Mouse (Mus musculus) lung, embryonic 16.5 days (tissue): ENCODE results near the gene Cep55. TPM values are rescaled to one million over a fixed set of nuclear protein-coding genes. Genes with fewer than 3 reads are reported as not detected.

Experiments used
- ATAC-seq: fragments of 200-750 bp; cut with Nextera tagmentation; 2 replicates; pipeline ENCODE4 v1.8.0; 2017; ENCODE audit warnings: low read depth, mild to moderate bottlenecking, moderate library complexity
- H3K27ac ChIP-seq: fragments of 300-500 bp; sonication (generic); 2 replicates; pipeline ENCODE4 v1.5.1; 2014; ENCODE audit warnings: mild to moderate bottlenecking, control low read depth, low read length
- H3K27me3 ChIP-seq: fragments of 300-500 bp; sonication (generic); 2 replicates; pipeline ENCODE4 v1.6.1; 2014; ENCODE audit warnings: low read depth, low read length, mixed read lengths; ENCODE audit not compliant: control insufficient read depth, insufficient read depth
- H3K36me3 ChIP-seq: fragments of 300-500 bp; sonication (generic); 2 replicates; pipeline ENCODE4 v1.6.1; 2014; ENCODE audit warnings: low read length; ENCODE audit not compliant: control insufficient read depth, insufficient read depth
- H3K4me1 ChIP-seq: fragments of 300-500 bp; sonication (generic); replicated peaks from 2 replicates; pipeline ENCODE4 v1.6.1; 2014; ENCODE audit warnings: low read length, mixed read lengths; ENCODE audit not compliant: control insufficient read depth, insufficient read depth
- H3K4me2 ChIP-seq: fragments of 300-500 bp; sonication (generic); 2 replicates; pipeline ENCODE4 v1.6.1; 2014; ENCODE audit warnings: low read depth, low read length, control low read depth
- H3K4me3 ChIP-seq: fragments of 300-500 bp; sonication (generic); 2 replicates; pipeline ENCODE4 v1.5.1; 2014; ENCODE audit warnings: mild to moderate bottlenecking, low read length, control low read depth
- H3K9ac ChIP-seq: fragments of 300-500 bp; sonication (generic); 2 replicates; pipeline ENCODE4 v1.6.1; 2014; ENCODE audit warnings: low read length, control low read depth
- H3K9me3 ChIP-seq: fragments of 300-500 bp; sonication (generic); 2 replicates; pipeline ENCODE4 v1.6.1; 2016; ENCODE audit warnings: low read length; ENCODE audit not compliant: control insufficient read depth
- WGBS: fragments of 180-500 bp; shearing (Covaris S2); extraction: QIAGEN DNeasy Blood & Tissue Kit; methylation state at CpG from one replicate; pipeline ENCODE4 v1.1.7; 2014; 5-methylcytosine and 5-hydroxymethylcytosine counted together
- polyA plus RNA-seq: library from polyadenylated mRNA; unstranded; fragments of >200 nt; fragmentation: Nextera tagmentation; extraction: Ambion mirVana; gene quantifications from 2 replicates; pipeline ENCODE4 v1.2.1, GENCODE M21; 2015

The Cep55 gene
- polyA plus RNA-seq, 1 experiment from 2014 or later = 46.8 TPM

DNA sequence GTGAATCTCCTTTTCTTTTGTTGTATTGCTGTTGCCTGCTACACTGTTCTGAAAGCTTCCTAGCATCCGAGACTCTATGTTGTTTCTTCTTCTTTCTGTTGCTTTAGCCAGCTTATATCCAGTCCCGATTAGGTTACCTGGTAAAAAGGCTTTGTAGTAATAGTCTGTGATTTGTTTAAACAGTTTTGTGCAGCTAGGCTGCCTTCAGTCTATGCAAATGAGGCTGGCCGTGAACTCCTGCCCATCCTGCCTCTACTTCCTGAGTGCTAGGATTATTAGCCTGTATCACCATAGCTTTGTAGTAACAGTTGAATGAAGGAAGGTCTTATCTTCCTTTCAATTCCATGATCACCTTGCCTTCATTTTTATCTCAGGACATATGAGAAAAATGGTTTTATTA, 1.5 kb downstream of the Cep55 start:
- Histone ChIP-seq H3K4me1 (peaks cover 16% of the 10 kb centered on the region), H3K9me3 (no peaks in the 10 kb centered on the region), H3K4me2 (peak overlapping the region; percentile 60), H3K4me3 (peak overlapping the region; percentile 67), H3K9ac (peak overlapping the region; percentile 39; the same call in 1 of the 2 replicates), H3K36me3 (peaks cover 24% of the 10 kb centered on the region), H3K27ac (no peak overlapping the region), H3K27me3 (no peaks in the 10 kb centered on the region)
- no peak for ATAC-seq
- 43% methylated on average over 3 of the region's 3 CpGs for WGBS

DNA sequence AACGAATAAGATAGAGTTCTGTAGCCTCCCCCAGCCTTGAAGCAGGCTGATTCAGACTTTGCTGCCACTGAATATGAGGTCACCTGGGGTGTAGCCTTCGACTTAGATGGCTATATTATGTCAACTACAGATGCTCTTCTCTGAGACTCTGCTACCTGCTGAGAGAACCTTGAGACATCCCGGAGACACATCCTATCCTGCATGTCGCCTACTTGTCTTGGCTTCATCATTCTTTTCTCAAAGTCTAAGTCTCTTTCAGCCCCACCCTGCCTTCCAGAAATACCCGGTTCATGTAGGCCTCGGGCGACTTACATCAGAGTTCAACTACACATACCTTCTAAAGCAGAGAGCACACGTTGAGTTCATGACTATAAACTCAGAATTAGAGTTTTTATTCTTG, 2.1 kb downstream of the Cep55 start:
- no peak for ATAC-seq
- H3K9ac ChIP-seq = no peak overlapping the region
- no peak overlapping the region for H3K4me2 ChIP-seq
- no peak overlapping the region for H3K4me3 ChIP-seq
- no peaks in the 10 kb centered on the region for H3K9me3 ChIP-seq
- peaks cover 25% of the 10 kb centered on the region for H3K36me3 ChIP-seq
- no peak overlapping the region for H3K27ac ChIP-seq
- peaks cover 16% of the 10 kb centered on the region for H3K4me1 ChIP-seq
- 85% methylated on average over 8 of the region's 8 CpGs for WGBS
- H3K27me3 ChIP-seq = no peaks in the 10 kb centered on the region

DNA sequence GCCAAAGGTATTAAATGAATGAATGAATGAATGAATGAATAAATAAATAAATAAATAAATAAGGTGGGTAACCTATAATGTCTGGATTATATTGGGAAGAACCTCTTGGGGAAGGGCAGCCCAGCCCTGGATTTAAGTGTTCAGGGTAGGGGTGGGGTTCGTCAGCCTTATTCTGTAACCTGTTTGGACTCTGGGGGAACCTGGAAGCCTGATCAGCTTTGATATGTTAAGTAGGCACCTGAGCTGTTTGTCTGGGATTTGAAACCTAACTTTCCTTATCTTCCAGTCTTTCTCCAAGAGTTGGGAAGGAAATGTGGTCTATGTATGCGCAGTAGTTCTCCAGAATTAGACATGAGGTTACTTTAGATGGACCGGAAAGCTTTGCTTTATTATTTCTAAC, 8.4 kb downstream of the Cep55 start:
- Histone ChIP-seq H3K36me3 (peaks cover 30% of the 10 kb centered on the region), H3K27me3 (no peaks in the 10 kb centered on the region), H3K27ac (no peak overlapping the region), H3K4me1 (no peaks in the 10 kb centered on the region), H3K4me2 (no peak overlapping the region), H3K4me3 (no peak overlapping the region), H3K9me3 (no peaks in the 10 kb centered on the region), H3K9ac (no peak overlapping the region)
- WGBS = 85% methylated on average over 3 of the region's 3 CpGs
- ATAC-seq = no peak

DNA sequence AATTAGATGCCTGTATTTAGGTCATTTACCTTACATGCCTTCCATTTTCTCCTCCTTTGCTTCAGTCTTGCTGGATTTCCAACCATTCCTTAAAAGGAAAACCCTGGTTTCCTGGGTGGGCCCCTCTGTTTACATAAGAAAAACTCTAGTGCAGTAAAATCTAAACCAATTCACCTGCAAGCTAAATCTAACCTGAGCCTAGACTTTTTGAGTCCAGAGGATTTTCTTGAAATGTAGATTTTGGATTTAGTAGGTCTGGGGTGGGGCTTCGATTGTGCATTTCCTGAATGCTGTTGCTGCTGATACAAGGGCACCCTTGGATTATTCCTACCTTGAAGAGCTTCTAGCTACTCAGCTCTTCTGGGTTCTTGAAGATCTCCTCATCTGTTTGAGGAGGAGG, 9.2 kb downstream of the Cep55 start:
- Histone ChIP-seq H3K27ac (no peak overlapping the region), H3K36me3 (peaks cover 31% of the 10 kb centered on the region), H3K4me1 (no peaks in the 10 kb centered on the region), H3K27me3 (no peaks in the 10 kb centered on the region), H3K4me3 (no peak overlapping the region), H3K9me3 (no peaks in the 10 kb centered on the region), H3K4me2 (no peak overlapping the region), H3K9ac (no peak overlapping the region)
- 84% methylated on average over 1 of the region's 1 CpGs for WGBS
- ATAC-seq = no peak

DNA sequence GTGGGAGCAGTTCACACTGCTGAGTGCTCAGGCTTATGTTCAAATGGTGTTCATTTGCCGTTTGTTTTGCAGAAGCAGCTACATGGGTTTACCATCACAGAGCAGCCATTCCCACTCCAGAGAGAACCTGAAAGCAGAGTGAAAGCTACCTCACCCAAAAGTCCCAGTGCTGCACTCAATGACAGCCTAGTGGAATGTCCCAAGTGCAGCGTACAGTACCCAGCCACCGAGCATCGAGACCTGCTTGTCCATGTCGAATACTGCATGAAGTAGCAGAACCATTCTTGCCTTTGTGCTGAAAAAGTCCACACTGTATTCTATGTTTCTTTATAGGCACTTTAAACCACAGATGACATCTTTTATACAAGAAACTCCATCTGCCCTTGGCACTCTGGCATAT, 18.4 kb downstream of the Cep55 start:
- no peak for ATAC-seq
- H3K36me3 ChIP-seq = peaks cover 32% of the 10 kb centered on the region
- H3K4me1 ChIP-seq = no peaks in the 10 kb centered on the region

DNA sequence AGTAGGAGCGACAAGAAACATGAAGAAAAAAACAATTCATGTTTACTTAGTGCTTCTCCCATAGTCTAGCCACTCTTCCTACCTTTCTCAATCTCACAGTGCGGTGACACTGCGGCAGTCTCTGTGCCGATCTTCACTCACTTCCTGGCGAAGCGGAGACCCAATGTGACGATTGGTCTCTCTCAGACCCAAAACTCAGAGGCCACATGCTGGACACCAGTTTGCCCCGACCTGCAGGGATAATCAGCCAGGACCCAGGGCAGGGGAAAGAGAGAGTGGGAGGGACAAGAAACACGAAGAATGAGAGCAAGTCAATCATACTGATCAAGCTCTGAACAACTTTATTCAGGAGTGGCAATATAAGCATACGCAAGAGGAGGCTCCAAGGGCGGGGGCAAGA, 20.2 kb downstream of the Cep55 start:
- Histone ChIP-seq H3K4me2 (no peak overlapping the region), H3K4me3 (no peak overlapping the region), H3K27ac (no peak overlapping the region), H3K36me3 (peaks cover 21% of the 10 kb centered on the region), H3K4me1 (no peaks in the 10 kb centered on the region), H3K9me3 (no peaks in the 10 kb centered on the region), H3K27me3 (no peaks in the 10 kb centered on the region), H3K9ac (no peak overlapping the region)
- no peak for ATAC-seq
- 76% methylated on average over 11 of the region's 11 CpGs for WGBS

More for the DNA sequence above, 18.4 kb downstream of the Cep55 start:
- WGBS = 91% methylated on average over 5 of the region's 5 CpGs
- no peaks in the 10 kb centered on the region for H3K27me3 ChIP-seq
- no peak overlapping the region for H3K4me3 ChIP-seq
- H3K9me3 ChIP-seq = no peaks in the 10 kb centered on the region
- H3K9ac ChIP-seq = no peak overlapping the region
- no peak overlapping the region for H3K27ac ChIP-seq
- H3K4me2 ChIP-seq = no peak overlapping the region

DNA sequence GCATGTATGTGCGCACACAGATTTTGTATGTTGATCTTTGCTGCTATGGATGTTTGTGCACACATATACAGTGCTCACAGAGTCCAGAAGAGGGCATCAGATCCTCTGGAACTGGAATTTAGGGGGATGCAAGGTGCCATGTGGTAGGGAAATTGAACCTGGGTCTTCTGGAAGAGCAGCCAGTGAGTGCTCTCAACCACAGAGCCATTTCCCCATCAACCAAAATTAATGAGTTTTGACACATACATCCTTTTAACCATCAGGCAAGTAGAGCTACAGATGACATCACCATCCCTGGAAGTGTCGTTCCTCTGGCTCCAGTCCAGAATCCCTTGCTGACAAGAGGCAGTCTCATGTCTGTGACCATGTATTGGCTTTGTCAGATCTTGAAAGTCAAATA, 21.4 kb downstream of the Cep55 start:
- no peaks in the 10 kb centered on the region for H3K4me1 ChIP-seq
- WGBS = 48% methylated on average over 2 of the region's 2 CpGs
- H3K27ac ChIP-seq = no peak overlapping the region
- peaks cover 10% of the 10 kb centered on the region for H3K36me3 ChIP-seq
- no peaks in the 10 kb centered on the region for H3K9me3 ChIP-seq
- H3K27me3 ChIP-seq = no peaks in the 10 kb centered on the region
- no peak overlapping the region for H3K4me2 ChIP-seq
- H3K4me3 ChIP-seq = no peak overlapping the region
- ATAC-seq = no peak
- no peak overlapping the region for H3K9ac ChIP-seq

DNA sequence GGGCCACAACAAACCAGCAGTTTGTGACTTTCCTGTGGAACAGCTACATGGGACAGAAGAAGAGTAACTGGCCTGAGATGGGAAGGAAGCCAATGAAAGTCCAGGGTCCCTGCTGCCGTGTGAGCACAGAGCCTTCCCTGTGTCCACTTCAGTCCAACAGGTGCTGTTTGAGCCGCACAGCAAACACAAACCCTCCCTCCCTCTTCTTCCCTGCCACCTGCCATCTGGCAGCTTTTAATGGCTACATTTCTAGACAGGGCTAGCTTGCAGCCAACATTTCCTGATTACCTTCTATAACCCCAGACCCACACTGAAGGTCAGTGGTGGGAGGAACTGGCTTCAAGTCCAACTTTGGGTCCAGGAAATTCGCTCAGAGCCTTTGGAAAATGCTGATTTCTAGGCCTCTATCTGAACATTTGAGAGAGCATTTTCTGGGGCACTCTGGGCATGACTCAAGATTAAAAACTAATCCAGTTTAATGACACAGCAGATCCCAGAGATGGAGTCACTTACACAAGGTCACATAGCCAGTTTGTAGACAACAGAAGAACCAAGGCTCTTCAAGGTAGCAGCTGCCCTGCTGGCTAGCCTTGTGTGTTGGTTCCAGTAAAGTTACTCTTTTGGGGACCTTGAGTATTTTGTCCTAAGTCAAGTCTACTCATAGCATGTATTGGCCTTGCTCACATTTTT, 23.2 kb downstream of the Cep55 start:
- H3K36me3 ChIP-seq = peaks cover 10% of the 10 kb centered on the region
- 56% methylated on average over 3 of the region's 3 CpGs for whole genome bisulfite sequencing
- no peak for ATAC-seq

DNA sequence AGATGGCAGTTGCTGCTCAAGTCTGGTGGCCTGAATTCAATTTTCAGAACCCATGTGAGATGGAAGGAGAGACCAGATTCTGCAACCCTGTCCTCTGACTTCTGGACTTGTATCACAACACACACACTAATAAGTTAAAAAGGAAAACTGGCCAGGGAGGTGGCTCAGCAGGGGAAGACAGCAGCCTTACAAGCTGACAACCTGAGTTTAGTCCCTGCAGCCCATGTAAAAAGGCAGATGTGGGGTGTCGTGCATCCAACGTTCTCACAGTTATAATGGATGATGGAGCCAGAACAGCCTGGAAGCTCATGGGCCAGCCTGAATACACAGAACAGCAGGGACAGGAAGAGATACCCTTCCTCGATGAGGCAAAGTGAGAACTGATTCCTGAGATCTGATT, 26.6 kb downstream of the Cep55 start:
- Histone ChIP-seq H3K27ac (no peak overlapping the region), H3K9ac (no peak overlapping the region), H3K4me1 (no peaks in the 10 kb centered on the region), H3K36me3 (no peaks in the 10 kb centered on the region), H3K9me3 (no peaks in the 10 kb centered on the region), H3K27me3 (no peaks in the 10 kb centered on the region), H3K4me3 (no peak overlapping the region), H3K4me2 (no peak overlapping the region)
- no peak for ATAC-seq
- 49% methylated on average over 3 of the region's 3 CpGs for WGBS

More for the DNA sequence above, 23.2 kb downstream of the Cep55 start:
- Histone ChIP-seq H3K4me3 (no peak overlapping the region), H3K9ac (no peak overlapping the region), H3K27ac (no peak overlapping the region), H3K4me1 (no peaks in the 10 kb centered on the region), H3K4me2 (no peak overlapping the region), H3K27me3 (no peaks in the 10 kb centered on the region), H3K9me3 (no peaks in the 10 kb centered on the region)
